Mouse (Mus musculus): ENCODE results near the gene Cxcr5.

GRCm38 (mm10) chr9:44565367-44565766, 3.7 kb upstream of the Cxcr5 start:
- no peak for TF ChIP-seq CTCF (IDR thresholded peaks at IDR 0.05; ENCODE audit: low read depth, low read length)
- TF ChIP-seq POLR2A (IDR thresholded peaks at IDR 0.05; ENCODE audit: insufficient read depth, low read length): no peak
- no peak for TF ChIP-seq EP300 (IDR thresholded peaks at IDR 0.05; ENCODE audit: insufficient read depth, low read depth, low read length)
